Mouse (Mus musculus) thymus, postnatal 10 days (tissue): Measurements from ENCODE around the gene Ubxn6.
A peak's percentile ranks its signal among the peaks of the same experiment; 100 is the strongest.
"Not testable (repeated sequence)": the region's sequence is repeated elsewhere in the genome, so short reads cannot be mapped to it uniquely, and the experiment has no call there.

Experiments
- DNase-seq, 2 experiments: peaks; one replicate each; pipeline ENCODE4 v3.0.0; 2021; ENCODE audit warnings: low spot score in 2 of 2

Ubxn6 gene

DNA sequence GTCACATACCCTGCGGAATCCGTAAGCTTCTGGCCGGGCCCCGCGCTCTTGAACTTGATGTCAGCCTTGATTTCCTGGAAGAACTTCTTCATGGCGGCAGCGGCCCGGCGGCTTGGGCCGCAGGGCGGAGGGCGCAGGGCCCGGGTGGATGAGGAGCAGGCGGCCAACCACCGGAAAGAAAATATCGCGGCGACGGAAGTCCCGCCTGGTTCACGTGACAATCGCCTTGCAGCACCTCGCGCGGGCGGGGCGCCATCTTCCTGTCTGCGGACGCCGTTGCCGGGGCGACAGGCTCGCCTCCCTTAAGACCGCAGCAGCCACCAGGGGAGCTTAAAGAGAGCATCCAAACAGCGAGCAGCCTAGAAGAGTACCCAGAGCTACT lies at the start of gene Ubxn6:
Gene Ubxn6 (minus strand): TSS at position 202 of the 382 bp plus-strand sequence.
- peak; percentile 96 to 97 for DNase-seq

DNA sequence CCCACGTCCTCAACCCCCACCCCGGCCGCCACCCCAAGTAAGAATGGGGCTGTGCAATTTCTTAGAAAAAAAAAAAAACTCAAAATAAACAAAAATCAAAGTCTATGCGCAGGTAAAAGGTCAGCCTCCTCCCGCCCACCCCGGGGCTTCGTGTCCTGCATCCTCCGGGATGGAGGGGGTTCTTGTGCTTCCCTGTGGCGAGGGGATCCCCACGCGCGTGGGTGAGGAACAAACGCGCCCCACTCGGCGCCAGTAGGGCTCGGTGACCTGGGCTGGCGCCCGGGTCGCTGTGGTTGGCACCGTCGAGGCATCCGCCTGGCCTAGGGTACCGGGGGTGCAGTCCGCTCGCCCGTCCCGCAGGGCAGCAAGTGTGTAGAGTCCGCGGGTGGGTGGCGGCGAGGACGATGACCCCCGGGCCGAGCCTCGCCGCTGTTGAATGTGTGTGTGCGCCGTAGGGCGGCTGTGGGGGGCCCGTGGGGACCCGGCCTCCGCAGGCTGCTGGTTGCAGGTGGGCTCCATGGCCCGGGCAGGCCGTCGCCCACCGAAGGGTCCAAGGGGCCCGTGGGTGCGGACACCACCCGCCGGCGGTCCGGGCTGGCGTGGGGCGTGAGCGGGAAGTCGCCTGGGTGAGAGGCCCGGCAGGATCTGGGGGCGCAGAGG lies 49.0 kb upstream of the Ubxn6 start:
- no peak for DNase-seq

- DNase-seq, result no peak
These were observed 48.3 kb upstream of the Ubxn6 start for GRCm38 (mm10) chr17:56123161-56123560.

DNA sequence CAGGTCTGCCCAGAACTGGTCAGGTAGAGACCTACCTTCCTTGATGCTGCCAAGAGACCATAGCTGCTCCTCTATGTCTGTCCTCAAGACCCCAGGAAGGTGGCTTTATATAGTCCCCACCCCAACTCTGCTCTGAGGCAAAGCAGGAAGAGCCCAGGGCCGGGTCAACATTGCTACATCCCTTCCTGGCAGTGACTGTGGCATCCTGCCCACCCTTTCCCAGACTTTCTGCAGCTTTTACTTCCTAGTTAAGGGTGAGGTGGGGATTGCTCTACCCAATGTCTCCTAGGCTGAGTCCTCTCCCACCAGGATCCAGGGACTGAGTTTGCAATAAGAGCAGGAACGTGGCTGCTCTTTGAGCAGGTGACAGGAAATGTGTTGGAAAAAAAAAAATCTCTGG lies 47.0 kb upstream of the Ubxn6 start, which contains the start of gene Lrg1:
Gene Lrg1 (minus strand): TSS at position 176 of the 400 bp plus-strand sequence.
- no peak for DNase-seq

GRCm38 (mm10) chr17:56119981-56120880 lies 45.4 kb upstream of the Ubxn6 start:
- DNase-seq, result no peak

DNA sequence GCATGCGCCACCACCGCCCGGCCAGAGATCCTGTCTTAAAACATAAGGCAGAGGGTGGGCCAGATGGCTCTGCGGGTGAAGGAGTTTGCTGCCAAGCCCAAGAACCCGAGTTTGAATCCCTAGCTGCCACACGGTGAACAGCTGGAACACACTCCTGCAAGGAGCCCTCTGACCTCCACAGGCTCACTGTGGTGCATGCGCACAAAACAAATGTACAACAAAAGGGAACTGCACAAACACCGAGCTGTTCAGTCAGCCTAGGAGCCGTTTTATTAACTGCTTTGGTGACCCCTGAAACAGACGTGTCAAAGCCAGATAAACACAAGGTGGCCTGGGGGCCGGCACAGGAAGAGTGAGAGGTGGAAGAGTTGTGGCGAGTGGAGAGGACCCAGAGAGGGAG lies 44.6 kb upstream of the Ubxn6 start:
- no peak for DNase-seq

DNA sequence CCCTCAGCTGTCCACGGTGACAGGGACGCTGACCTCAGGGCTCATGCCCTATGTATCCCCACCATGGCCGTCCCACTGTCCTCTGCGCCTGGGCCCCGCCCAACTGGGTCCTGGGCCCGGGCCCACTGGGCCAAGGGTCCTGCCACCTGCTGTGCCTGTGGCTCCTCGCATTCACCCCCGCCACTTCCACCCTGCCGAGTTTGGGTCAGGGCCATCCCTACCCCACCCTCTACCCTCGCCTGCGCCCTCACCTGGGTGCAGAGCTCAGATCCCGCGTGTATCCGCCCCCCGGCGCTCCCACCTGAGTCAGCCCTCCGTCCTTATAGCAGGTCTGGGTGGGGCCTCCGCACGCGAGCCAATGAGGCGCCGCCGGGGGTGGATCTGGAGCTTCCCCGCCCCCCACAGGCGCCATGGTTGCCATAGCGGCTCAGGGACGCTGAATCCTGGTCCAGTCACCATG lies 42.5 kb upstream of the Ubxn6 start, which contains the start of gene Plin5:
Gene Plin5 (minus strand): TSS at position 346 of the 460 bp plus-strand sequence.
- DNase-seq, result no peak

GRCm38 (mm10) chr17:56116193-56116592 lies 41.4 kb upstream of the Ubxn6 start:
- no peak for DNase-seq

- no peak for DNase-seq
These were observed 37.9 kb upstream of the Ubxn6 start for GRCm38 (mm10) chr17:56112743-56113142.

DNA sequence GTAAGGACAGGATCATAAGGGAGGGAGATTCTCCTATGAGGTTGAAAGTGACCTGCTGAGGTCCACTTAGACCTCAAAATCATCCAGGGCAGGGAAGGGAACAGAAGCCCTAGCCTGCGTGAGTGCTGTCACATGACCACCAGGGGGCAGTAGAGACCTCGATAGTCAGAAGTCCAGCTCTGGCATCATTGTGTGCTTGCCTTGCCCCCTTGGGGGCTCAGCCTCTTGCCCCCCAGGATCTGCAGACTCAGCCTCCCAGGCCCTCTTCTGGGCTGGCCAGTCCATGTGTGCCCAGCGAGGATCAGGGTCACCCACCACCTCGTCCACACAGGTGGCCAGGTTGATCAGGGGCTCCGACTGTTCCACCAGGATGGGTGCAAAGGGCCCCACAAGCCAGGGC lies 37.0 kb upstream of the Ubxn6 start:
- DNase-seq, result peak in 1 of 2 experiments; percentile 78

DNA sequence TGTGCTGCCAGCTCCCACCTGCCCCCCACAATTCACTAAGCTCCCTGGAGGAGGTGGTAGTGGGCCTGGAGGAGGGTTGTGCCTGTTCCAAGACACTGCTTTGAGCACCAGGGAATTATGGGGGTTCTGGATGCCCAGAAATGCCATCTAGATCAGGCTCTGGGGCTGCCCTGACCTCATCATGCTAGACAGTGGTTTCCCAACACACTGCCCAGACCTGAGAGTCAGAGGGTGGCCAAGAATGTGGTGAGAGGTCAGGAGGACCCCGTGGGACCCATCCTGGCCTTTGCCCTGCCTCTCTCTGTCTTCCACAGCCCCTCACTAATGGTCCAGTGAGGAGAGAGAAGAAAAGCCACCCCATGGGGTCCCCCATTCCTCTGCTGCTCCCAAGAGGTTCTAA lies 36.2 kb upstream of the Ubxn6 start:
- DNase-seq, result no peak

- no peak for DNase-seq
These were observed 35.7 kb upstream of the Ubxn6 start for GRCm38 (mm10) chr17:56110571-56110970.

DNA sequence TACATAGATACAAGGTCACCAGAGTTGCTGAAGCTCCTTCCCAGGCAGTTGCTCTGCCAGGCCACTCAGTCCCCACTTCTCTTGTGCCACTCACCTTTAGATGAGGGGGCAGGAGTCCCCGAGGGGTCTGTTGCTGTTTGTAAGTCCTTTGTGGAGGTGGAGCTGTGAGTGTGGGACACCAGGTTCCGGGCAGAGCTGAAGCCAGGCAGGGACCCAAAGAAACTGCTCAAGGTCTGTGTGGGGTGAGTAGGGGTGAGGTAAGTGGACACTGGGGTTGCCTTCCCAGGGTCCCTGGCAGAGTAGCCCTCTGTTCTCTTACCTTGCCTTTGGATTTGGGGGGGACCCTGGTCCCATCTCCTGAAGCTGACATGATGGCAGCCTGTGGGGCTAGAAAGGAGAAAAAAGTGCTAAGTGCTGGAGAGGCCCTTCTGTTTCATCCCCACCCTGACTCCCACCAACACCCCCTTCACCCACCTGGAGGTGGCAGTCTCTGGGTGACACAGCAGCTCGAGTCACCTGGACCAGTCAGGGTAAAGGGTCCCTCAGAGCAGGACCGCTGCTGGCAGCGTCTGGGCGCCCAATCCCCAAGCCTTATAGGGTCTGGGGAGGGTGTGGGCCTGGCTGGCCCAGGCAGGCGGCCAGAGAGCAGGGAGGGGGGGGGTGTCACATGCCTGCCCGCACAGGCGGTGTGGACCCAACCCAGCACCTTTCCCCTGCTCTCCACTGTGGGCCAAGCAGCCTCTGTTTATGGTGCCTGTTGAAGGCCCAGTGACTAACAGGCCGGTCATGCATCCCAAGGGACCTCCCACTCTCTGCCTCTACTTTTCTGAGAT lies 34.6 kb upstream of the Ubxn6 start, which contains the start of gene Plin4:
Gene Plin4 (minus strand): TSS at position 585 of the 833 bp plus-strand sequence.
- DNase-seq, result no peak

DNA sequence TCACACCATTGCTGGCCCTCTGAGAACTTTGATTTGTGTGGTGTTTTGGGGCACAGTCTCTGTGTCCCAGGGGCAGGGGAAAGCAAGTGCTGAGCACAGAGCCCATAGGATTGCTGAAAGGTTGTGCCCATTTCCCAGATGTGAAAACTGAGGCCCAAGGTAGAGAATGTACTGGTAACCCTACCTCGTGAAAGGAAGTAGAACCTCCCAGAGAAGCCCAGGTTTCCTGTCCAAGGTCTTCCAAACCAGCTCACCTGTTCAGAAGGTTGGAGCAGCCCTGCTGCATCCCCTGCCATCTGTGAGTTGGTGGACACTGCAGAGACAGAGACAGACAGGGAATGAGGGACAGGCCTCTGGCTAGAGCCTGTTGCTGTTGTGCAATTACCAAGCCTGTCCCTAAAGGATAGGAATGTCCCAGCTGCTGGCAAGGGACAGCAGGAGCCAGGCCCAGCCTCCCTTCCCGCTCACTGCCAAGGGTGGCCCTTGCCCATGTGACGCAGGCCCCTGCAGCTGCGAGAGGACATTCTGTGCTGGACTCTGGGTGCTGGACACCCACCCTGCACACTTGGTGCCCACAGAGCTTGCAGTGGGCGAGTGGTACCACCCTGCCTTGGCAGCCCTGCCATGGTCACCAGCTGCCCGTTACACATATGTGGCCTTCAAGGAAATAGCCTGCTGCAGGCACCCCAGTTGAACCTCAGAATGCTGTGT lies 33.7 kb upstream of the Ubxn6 start:
- no peak for DNase-seq

DNA sequence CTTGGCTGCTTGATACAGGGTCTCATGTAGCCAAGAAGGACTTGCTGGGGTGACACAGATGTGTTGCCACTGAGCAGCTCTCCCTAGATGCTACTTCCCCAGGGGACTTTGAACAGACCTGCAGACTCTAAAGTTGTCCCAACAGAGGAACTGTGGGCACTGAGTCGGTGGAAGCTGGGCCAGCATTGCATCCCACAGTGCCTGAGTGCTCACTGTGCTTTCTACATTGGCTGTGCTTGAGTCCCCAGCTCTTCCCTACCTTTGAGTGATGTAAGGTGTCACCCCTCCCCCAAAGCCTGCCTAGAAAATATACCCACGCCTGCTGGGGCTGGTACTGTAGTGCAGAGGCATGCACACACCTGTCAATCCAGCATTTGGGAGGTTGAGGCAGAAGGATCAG lies 32.9 kb upstream of the Ubxn6 start:
- DNase-seq, result no peak

- no peak for DNase-seq
These were observed 32.2 kb upstream of the Ubxn6 start for GRCm38 (mm10) chr17:56106981-56107380.

DNA sequence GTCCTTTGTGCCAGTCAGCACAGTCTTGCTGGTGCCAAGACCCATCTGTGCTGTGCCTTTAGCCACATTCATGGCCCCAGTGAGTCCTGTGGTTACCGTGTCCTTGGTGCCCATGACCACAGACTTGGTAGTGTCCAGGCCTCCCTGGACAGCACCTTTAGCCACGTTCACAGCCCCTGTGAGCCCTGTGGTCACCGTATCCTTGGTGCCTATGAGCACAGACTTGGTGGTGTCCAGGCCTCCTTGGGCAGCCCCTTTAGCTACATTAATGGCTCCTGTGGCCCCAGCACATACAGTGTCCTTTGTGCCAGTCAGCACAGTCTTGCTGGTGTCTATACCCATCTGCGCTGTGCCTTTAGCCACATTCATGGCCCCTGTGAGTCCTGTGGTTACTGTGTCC lies 31.6 kb upstream of the Ubxn6 start:
- DNase-seq, result not testable (repeated sequence)

DNA sequence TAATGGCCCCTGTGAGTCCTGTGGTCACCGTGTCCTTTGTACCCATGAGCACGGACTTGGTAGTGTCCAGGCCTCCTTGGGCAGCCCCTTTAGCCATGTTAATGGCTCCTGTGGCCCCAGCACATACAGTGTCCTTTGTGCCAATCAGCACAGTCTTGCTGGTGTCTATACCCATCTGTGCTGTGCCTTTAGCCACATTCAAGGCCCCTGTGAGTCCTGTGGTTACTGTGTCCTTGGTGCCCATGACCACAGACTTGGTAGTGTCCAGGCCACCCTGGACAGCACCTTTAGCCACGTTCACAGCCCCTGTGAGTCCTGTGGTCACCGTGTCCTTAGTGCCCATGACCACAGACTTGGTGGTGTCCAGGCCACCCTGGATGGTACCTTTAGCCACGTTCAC lies 30.0 kb upstream of the Ubxn6 start:
- not testable (repeated sequence) for DNase-seq

- no peak for DNase-seq
These were observed 28.8 kb upstream of the Ubxn6 start for GRCm38 (mm10) chr17:56103465-56104285.

DNA sequence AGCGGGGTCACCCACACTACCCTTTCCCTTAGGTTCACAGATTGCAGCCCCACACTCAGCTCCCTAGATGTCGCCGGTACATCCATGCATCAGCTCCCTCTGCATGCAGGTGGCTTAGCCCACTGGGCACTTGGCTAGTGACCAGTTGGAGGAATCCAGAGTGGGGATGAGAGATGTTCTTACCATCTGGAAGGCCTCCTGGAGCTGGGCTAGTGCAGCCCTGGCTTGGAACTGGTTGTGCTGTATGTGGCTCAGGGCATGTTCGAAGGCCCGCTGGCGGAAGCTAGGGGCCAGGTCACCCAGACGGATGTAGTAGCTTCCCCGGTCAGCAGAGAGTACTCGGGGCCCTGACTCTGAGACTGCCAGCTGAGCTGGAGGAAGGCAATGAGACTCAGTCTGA lies 28.1 kb upstream of the Ubxn6 start:
- DNase-seq, result no peak
